In genomic region chr5:140661427-140661826, GRCm38 (mm10) we compare ENCODE assay signal across 18 mouse cellular contexts. TPM values are rescaled to one million over a fixed set of nuclear protein-coding genes. Genes with fewer than 3 reads are reported as not detected.
DNase-seq lines count a peak whose midpoint lies in the region; ATAC-seq and TF ChIP-seq lines count a peak whose summit lies in the region.
"Had no signal": no experiment of that assay in that cellular context is flagged by ENCODE, and none has a peak within 500 bp of the region (broad histone marks: within the 10 kb centered on the region; RNA-seq: fewer than 3 reads in every experiment).

No protein-coding gene starts in this region.

- no peak for ATAC-seq in heart, embryonic 14.5 days (ENCODE audit: insufficient number of reproducible peaks, insufficient read depth, low FRiP score, low read depth)
- no peak for ATAC-seq in midbrain, embryonic 15.5 days (replicated peaks)
- no peak for ATAC-seq in midbrain, embryonic 11.5 days (ENCODE audit: low FRiP score)
- ATAC-seq in forebrain, embryonic 11.5 days (replicated peaks; ENCODE audit: low FRiP score): no peak
- no peak for ATAC-seq in forebrain, postnatal 0 days

- no peak overlapping the region; a peak in 1 of 4 replicates for H3K4me3 ChIP-seq in heart, embryonic 14.5 days (ENCODE audit: control insufficient read depth in 1 of 2, insufficient read depth in 1 of 2, low read depth in 1 of 2, low read length in 2 of 2)
- H3K4me3 ChIP-seq in midbrain, embryonic 15.5 days: no peak overlapping the region
- no peak overlapping the region for H3K4me3 ChIP-seq in midbrain, embryonic 11.5 days (ENCODE audit: low read depth, low read length)
- H3K4me3 ChIP-seq in forebrain, embryonic 11.5 days (ENCODE audit: low read depth, low read length): no peak overlapping the region
- H3K4me3 ChIP-seq in forebrain, postnatal 0 days (ENCODE audit: low read depth, low read length): no peak overlapping the region
- H3K4me3 ChIP-seq: embryonic facial prominence, embryonic 13.5 days; hindbrain, embryonic 15.5 days; myocyte; neural tube, embryonic 15.5 days had no signal

- TF ChIP-seq CTCF in forebrain, postnatal 0 days (IDR thresholded peaks at IDR 0.05; ENCODE audit: low read depth): no peak

- DNase-seq in heart, postnatal 25 days (ENCODE audit: low spot score): no peak
- DNase-seq in midbrain, embryonic 11.5 days (ENCODE audit: low spot score, missing footprints): no peak
- DNase-seq in forebrain, embryonic 11.5 days (ENCODE audit: low spot score): no peak
- DNase-seq in forebrain, postnatal 0 days: no peak
- no peak for DNase-seq in Muller cell, postnatal 12 days (ENCODE audit: inconsistent ontology term)
- DNase-seq in retina, embryonic 14.5 days (ENCODE audit: low spot score): no peak
- DNase-seq: adrenal gland, postnatal 36 days; cerebellum, adult 2 months; kidney, adult 8-10 months; kidney, postnatal 25 days; lung, postnatal 10 days; retina, postnatal 1 day had no signal

- H3K4me2 ChIP-seq in heart, embryonic 14.5 days (ENCODE audit: low read length): peak overlapping the region; percentile 47
- H3K4me2 ChIP-seq in midbrain, embryonic 15.5 days: no peak overlapping the region
- H3K4me2 ChIP-seq in midbrain, embryonic 11.5 days: no peak overlapping the region
- H3K4me2 ChIP-seq in forebrain, embryonic 11.5 days (ENCODE audit: low read depth, low read length, severe bottlenecking): no peak overlapping the region
- no peak overlapping the region for H3K4me2 ChIP-seq in forebrain, postnatal 0 days (ENCODE audit: low read depth)
- H3K4me2 ChIP-seq: embryonic facial prominence, embryonic 13.5 days; hindbrain, embryonic 15.5 days; neural tube, embryonic 15.5 days had no signal

- intact Hi-C loops in heart, postnatal 25 days (cut with DNase I): no loop called here

- H3K36me3 ChIP-seq in heart, embryonic 14.5 days (ENCODE audit: control insufficient read depth, insufficient read depth, low read length): no peaks in the 10 kb centered on the region
- 0 out of 2 replicates have a peak, but pooled peaks cover 5% of the 10 kb centered on the region for H3K36me3 ChIP-seq in midbrain, embryonic 15.5 days (replicated peaks)
- H3K36me3 ChIP-seq in midbrain, embryonic 11.5 days (ENCODE audit: control insufficient read depth, insufficient read depth, low read length): no peaks in the 10 kb centered on the region
- no peaks in the 10 kb centered on the region for H3K36me3 ChIP-seq in forebrain, embryonic 11.5 days (ENCODE audit: control insufficient read depth, insufficient read depth, low read length)
- 0 out of 2 replicates have a peak, but pooled peaks cover 9% of the 10 kb centered on the region for H3K36me3 ChIP-seq in forebrain, postnatal 0 days (ENCODE audit: insufficient read depth)

- peak overlapping the region; percentile 57 for H3K9ac ChIP-seq in heart, embryonic 14.5 days (ENCODE audit: low read length)
- no peak overlapping the region for H3K9ac ChIP-seq in midbrain, embryonic 15.5 days
- no peak overlapping the region for H3K9ac ChIP-seq in midbrain, embryonic 11.5 days (ENCODE audit: low read length)
- H3K9ac ChIP-seq in forebrain, embryonic 11.5 days (ENCODE audit: low read length): no peak overlapping the region
- H3K9ac ChIP-seq in forebrain, postnatal 0 days: no peak overlapping the region
- H3K9ac ChIP-seq: hindbrain, embryonic 15.5 days; neural tube, embryonic 15.5 days had no signal

- peaks cover 20 to 31% of the 10 kb centered on the region in 2 experiments for H3K4me1 ChIP-seq in heart, embryonic 14.5 days (ENCODE audit: control insufficient read depth in 2 of 2, insufficient read depth in 2 of 2, low read length in 2 of 2)
- peaks cover 44% of the 10 kb centered on the region for H3K4me1 ChIP-seq in midbrain, embryonic 15.5 days
- peaks cover 2% of the 10 kb centered on the region; the same call in 1 of the 2 replicates for H3K4me1 ChIP-seq in midbrain, embryonic 11.5 days (ENCODE audit: control insufficient read depth, insufficient read depth, low read length)
- peaks cover 15% of the 10 kb centered on the region; the same call in 1 of the 2 replicates for H3K4me1 ChIP-seq in forebrain, embryonic 11.5 days (replicated peaks; ENCODE audit: control insufficient read depth, insufficient read depth, low read length)
- H3K4me1 ChIP-seq in forebrain, postnatal 0 days (ENCODE audit: insufficient read depth): peaks cover 11% of the 10 kb centered on the region; the same call in 1 of the 2 replicates

- H3K27ac ChIP-seq in heart, embryonic 14.5 days (replicated peaks in 1 of 2; ENCODE audit: control insufficient read depth in 1 of 2, insufficient read depth in 1 of 2, low read depth in 2 of 2, low read length in 2 of 2): peak overlapping the region; percentile 68 to 76
- peak overlapping the region; percentile 20; the same call in 1 of the 2 replicates for H3K27ac ChIP-seq in midbrain, embryonic 15.5 days
- no peak overlapping the region for H3K27ac ChIP-seq in midbrain, embryonic 11.5 days (ENCODE audit: low read depth, low read length)
- peak overlapping the region; percentile 41; the same call in 1 of the 2 replicates for H3K27ac ChIP-seq in forebrain, embryonic 11.5 days (ENCODE audit: low read depth, low read length)
- H3K27ac ChIP-seq in forebrain, postnatal 0 days (ENCODE audit: low read depth, low read length): 0 out of 2 replicates have a peak overlapping the region, but pooled peaks have one; percentile 40
- H3K27ac ChIP-seq: embryonic facial prominence, embryonic 13.5 days had no signal

- no peaks in the 10 kb centered on the region for H3K27me3 ChIP-seq in heart, embryonic 14.5 days (ENCODE audit: control insufficient read depth, insufficient read depth, low read length)
- no peaks in the 10 kb centered on the region for H3K27me3 ChIP-seq in midbrain, embryonic 15.5 days (replicated peaks)
- H3K27me3 ChIP-seq in midbrain, embryonic 11.5 days (ENCODE audit: control insufficient read depth, insufficient read depth, low read length): no peaks in the 10 kb centered on the region
- H3K27me3 ChIP-seq in forebrain, embryonic 11.5 days (ENCODE audit: control insufficient read depth, insufficient read depth, low read length): no peaks in the 10 kb centered on the region
- H3K27me3 ChIP-seq in forebrain, postnatal 0 days (ENCODE audit: insufficient read depth, low read length): no peaks in the 10 kb centered on the region
- H3K27me3 ChIP-seq: embryonic facial prominence, embryonic 13.5 days; hindbrain, embryonic 15.5 days; neural tube, embryonic 15.5 days had no signal

- no peaks in the 10 kb centered on the region for H3K9me3 ChIP-seq in heart, embryonic 14.5 days (ENCODE audit: control insufficient read depth, low read length)
- H3K9me3 ChIP-seq in midbrain, embryonic 15.5 days: no peaks in the 10 kb centered on the region
- no peaks in the 10 kb centered on the region for H3K9me3 ChIP-seq in midbrain, embryonic 11.5 days (ENCODE audit: control insufficient read depth, low read length)
- H3K9me3 ChIP-seq in forebrain, embryonic 11.5 days (ENCODE audit: control insufficient read depth, low read length): no peaks in the 10 kb centered on the region
- no peaks in the 10 kb centered on the region for H3K9me3 ChIP-seq in forebrain, postnatal 0 days (ENCODE audit: low read length)
- H3K9me3 ChIP-seq: embryonic facial prominence, embryonic 13.5 days; hindbrain, embryonic 15.5 days; neural tube, embryonic 15.5 days had no signal

- 40% methylated on average over 8 of the region's 8 CpGs for WGBS in heart, embryonic 14.5 days
- 74% methylated on average over 8 of the region's 8 CpGs for WGBS in midbrain, embryonic 15.5 days
- 80% methylated on average over 8 of the region's 8 CpGs for WGBS in midbrain, embryonic 11.5 days
- 71% methylated on average over 8 of the region's 8 CpGs for WGBS in forebrain, embryonic 11.5 days
- WGBS in forebrain, postnatal 0 days: 54% methylated on average over 8 of the region's 8 CpGs

RNA-seq across cellular contexts. Expression of gene Ttyh3, which starts 12.6 kb away (rescaled TPM):
- polyA plus RNA-seq in heart, embryonic 14.5 days (2014; fragmentation: Nextera tagmentation; extraction: Ambion mirVana): 32.8 and 35.7 TPM in 2 replicates
- 10 to 100 TPM; 15.6 to 18.6 TPM for total RNA-seq in heart, postnatal 25 days (2021)
- 80.3 and 84.2 TPM in 2 replicates for polyA plus RNA-seq in midbrain, embryonic 15.5 days (2015; fragmentation: Nextera tagmentation; extraction: Ambion mirVana)
- polyA plus RNA-seq in midbrain, embryonic 11.5 days (2014; fragmentation: Nextera tagmentation; extraction: Ambion mirVana): 42.9 and 46.4 TPM in 2 replicates
- 83.3 and 91.5 TPM in 2 replicates for polyA plus RNA-seq in forebrain, embryonic 11.5 days (2014; fragmentation: Nextera tagmentation; extraction: Ambion mirVana)
- 114 and 163 TPM in 2 replicates for total RNA-seq in forebrain, postnatal 0 days (2014; rRNA removed)
- 65.0 and 67.9 TPM in 2 replicates for polyA plus RNA-seq in forebrain, postnatal 0 days (2015; fragmentation: Nextera tagmentation; extraction: Ambion mirVana)

RNA-seq across cellular contexts. Expression of gene Iqce, which starts 40.8 kb away (rescaled TPM):
- polyA plus RNA-seq in heart, embryonic 14.5 days (2014; fragmentation: Nextera tagmentation; extraction: Ambion mirVana): 7.7 and 8.0 TPM in 2 replicates
- 1 to 10 TPM; 4.5 to 7.5 TPM for total RNA-seq in heart, postnatal 25 days (2021)
- polyA plus RNA-seq in midbrain, embryonic 15.5 days (2015; fragmentation: Nextera tagmentation; extraction: Ambion mirVana): 27.4 and 32.2 TPM in 2 replicates
- polyA plus RNA-seq in midbrain, embryonic 11.5 days (2014; fragmentation: Nextera tagmentation; extraction: Ambion mirVana): 13.9 and 15.6 TPM in 2 replicates
- polyA plus RNA-seq in forebrain, embryonic 11.5 days (2014; fragmentation: Nextera tagmentation; extraction: Ambion mirVana): 28.6 and 31.0 TPM in 2 replicates
- total RNA-seq in forebrain, postnatal 0 days (2014; rRNA removed): 30.6 TPM in 2 replicates
- polyA plus RNA-seq in forebrain, postnatal 0 days (2015; fragmentation: Nextera tagmentation; extraction: Ambion mirVana): 19.0 and 27.1 TPM in 2 replicates

RNA-seq across cellular contexts. Expression of gene Brat1, which starts 43.4 kb away (rescaled TPM):
- polyA plus RNA-seq in heart, embryonic 14.5 days (2014; fragmentation: Nextera tagmentation; extraction: Ambion mirVana): 8.9 and 9.4 TPM in 2 replicates
- 1 to 10 TPM; 7.2 to 8.4 TPM for total RNA-seq in heart, postnatal 25 days (2021)
- polyA plus RNA-seq in midbrain, embryonic 15.5 days (2015; fragmentation: Nextera tagmentation; extraction: Ambion mirVana): 25.4 and 25.9 TPM in 2 replicates
- polyA plus RNA-seq in midbrain, embryonic 11.5 days (2014; fragmentation: Nextera tagmentation; extraction: Ambion mirVana): 8.3 and 11.4 TPM in 2 replicates
- 17.0 and 17.1 TPM in 2 replicates for polyA plus RNA-seq in forebrain, embryonic 11.5 days (2014; fragmentation: Nextera tagmentation; extraction: Ambion mirVana)
- 30.0 and 39.1 TPM in 2 replicates for total RNA-seq in forebrain, postnatal 0 days (2014; rRNA removed)
- 15.8 and 17.4 TPM in 2 replicates for polyA plus RNA-seq in forebrain, postnatal 0 days (2015; fragmentation: Nextera tagmentation; extraction: Ambion mirVana)

RNA-seq across cellular contexts. Expression of gene Lfng, which starts 54.3 kb away (rescaled TPM):
- polyA plus RNA-seq in heart, embryonic 14.5 days (2014; fragmentation: Nextera tagmentation; extraction: Ambion mirVana): 3.8 and 6.4 TPM in 2 replicates
- 10 to 100 TPM in 1 of 2 experiments, 1 to 10 TPM in 1; 7.3 to 10.8 TPM for total RNA-seq in heart, postnatal 25 days (2021)
- 20.4 and 21.8 TPM in 2 replicates for polyA plus RNA-seq in midbrain, embryonic 15.5 days (2015; fragmentation: Nextera tagmentation; extraction: Ambion mirVana)
- polyA plus RNA-seq in midbrain, embryonic 11.5 days (2014; fragmentation: Nextera tagmentation; extraction: Ambion mirVana): 38.3 and 40.5 TPM in 2 replicates
- polyA plus RNA-seq in forebrain, embryonic 11.5 days (2014; fragmentation: Nextera tagmentation; extraction: Ambion mirVana): 41.8 and 45.4 TPM in 2 replicates
- 39.4 and 53.7 TPM in 2 replicates for total RNA-seq in forebrain, postnatal 0 days (2014; rRNA removed)
- polyA plus RNA-seq in forebrain, postnatal 0 days (2015; fragmentation: Nextera tagmentation; extraction: Ambion mirVana): 19.2 and 23.0 TPM in 2 replicates
